Mouse (Mus musculus) midbrain, embryonic 12.5 days (tissue): ENCODE measurements around the gene Slc22a15. TPM values are rescaled to one million over a fixed set of nuclear protein-coding genes. Genes with fewer than 3 reads are reported as not detected.
"Not testable (repeated sequence)": the region's sequence is repeated elsewhere in the genome, so short reads cannot be mapped to it uniquely, and the experiment has no call there.

Source experiments
- ATAC-seq: fragments of 200-750 bp; cut with Nextera tagmentation; 2 replicates; pipeline ENCODE4 v1.8.0; 2017; ENCODE audit warnings: low read depth, moderate TSS enrichment, moderate library complexity; ENCODE audit not compliant: low FRiP score
- H3K27ac ChIP-seq: fragments of 300-500 bp; sonication (generic); replicated peaks from 2 replicates; pipeline ENCODE4 v1.5.1; 2016; ENCODE audit warnings: mild to moderate bottlenecking
- H3K27me3 ChIP-seq: fragments of 300-500 bp; sonication (generic); 2 replicates; pipeline ENCODE4 v1.6.1; 2016; ENCODE audit warnings: mild to moderate bottlenecking
- H3K36me3 ChIP-seq: fragments of 300-500 bp; sonication (generic); 2 replicates; pipeline ENCODE4 v1.6.1; 2016
- H3K4me1 ChIP-seq: fragments of 300-500 bp; sonication (generic); 2 replicates; pipeline ENCODE4 v1.6.1; 2016
- H3K4me2 ChIP-seq: fragments of 300-500 bp; sonication (generic); replicated peaks from 2 replicates; pipeline ENCODE4 v1.6.1; 2016; ENCODE audit warnings: mild to moderate bottlenecking, moderate library complexity
- H3K4me3 ChIP-seq: fragments of 300-500 bp; sonication (generic); 2 replicates; pipeline ENCODE4 v1.5.1; 2016; ENCODE audit warnings: mild to moderate bottlenecking
- H3K9ac ChIP-seq: fragments of 300-500 bp; sonication (generic); replicated peaks from 2 replicates; pipeline ENCODE4 v1.6.1; 2016; ENCODE audit warnings: mild to moderate bottlenecking, moderate library complexity
- H3K9me3 ChIP-seq: fragments of 300-500 bp; sonication (generic); 2 replicates; pipeline ENCODE4 v1.6.1; 2016; ENCODE audit warnings: mild to moderate bottlenecking
- WGBS: fragments of 180-500 bp; shearing (Covaris S2); methylation state at CpG from one replicate; pipeline ENCODE4 v1.1.7; 2016; 5-methylcytosine and 5-hydroxymethylcytosine counted together
- polyA plus RNA-seq: library from polyadenylated mRNA; unstranded; fragments of >200 nt; fragmentation: Nextera tagmentation; extraction: Ambion mirVana; gene quantifications from 2 replicates; pipeline ENCODE4 v1.2.1, GENCODE M21; 2016

Gene Slc22a15
- polyA plus RNA-seq, 1 experiment from 2014 or later = 8.2 TPM

GRCm38 (mm10) chr3:101829881-101830616 lies 94.2 kb downstream of the Slc22a15 start:
- peaks cover 2% of the 10 kb centered on the region; the same call in 1 of the 2 replicates for H3K4me1 ChIP-seq
- H3K27me3 ChIP-seq = 0 out of 2 replicates have a peak, but pooled peaks cover 7% of the 10 kb centered on the region
- no peak for ATAC-seq
- H3K9ac ChIP-seq = no peak overlapping the region
- no peaks in the 10 kb centered on the region for H3K36me3 ChIP-seq
- H3K27ac ChIP-seq = no peak overlapping the region
- H3K4me3 ChIP-seq = no peak overlapping the region
- H3K9me3 ChIP-seq = no peaks in the 10 kb centered on the region
- WGBS = 76% methylated on average over 10 of the region's 10 CpGs
- no peak overlapping the region for H3K4me2 ChIP-seq

DNA sequence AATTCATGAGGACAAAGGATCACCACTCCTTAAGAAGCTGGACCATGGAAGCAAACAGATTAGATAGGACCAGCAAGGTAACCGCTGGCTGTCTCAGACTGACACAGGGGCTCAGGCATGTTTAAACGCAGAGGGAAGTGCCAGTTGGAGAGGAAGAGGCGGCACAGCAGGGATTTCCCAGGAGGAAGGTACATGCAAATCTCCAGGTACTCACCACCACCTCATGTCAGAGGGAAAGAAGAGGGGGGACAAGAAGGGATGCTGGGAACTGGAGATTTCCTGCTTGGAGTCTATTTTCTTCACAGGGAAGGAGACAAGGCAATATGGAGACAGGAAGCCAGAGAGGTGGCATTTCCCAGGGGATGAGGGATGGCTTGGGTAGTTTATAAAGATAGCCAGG lies 95.7 kb downstream of the Slc22a15 start:
- Histone ChIP-seq H3K36me3 (no peaks in the 10 kb centered on the region), H3K27ac (no peak overlapping the region), H3K4me1 (peaks cover 2% of the 10 kb centered on the region; the same call in 1 of the 2 replicates), H3K4me2 (no peak overlapping the region), H3K9ac (no peak overlapping the region), H3K4me3 (no peak overlapping the region), H3K27me3 (0 out of 2 replicates have a peak, but pooled peaks cover 7% of the 10 kb centered on the region), H3K9me3 (no peaks in the 10 kb centered on the region)
- 43% methylated on average over 3 of the region's 3 CpGs for WGBS
- ATAC-seq = no peak

- Histone ChIP-seq H3K4me2 (no peak overlapping the region), H3K27ac (no peak overlapping the region), H3K4me1 (0 out of 2 replicates have a peak, but pooled peaks cover 2% of the 10 kb centered on the region), H3K9ac (no peak overlapping the region), H3K9me3 (no peaks in the 10 kb centered on the region), H3K27me3 (0 out of 2 replicates have a peak, but pooled peaks cover 7% of the 10 kb centered on the region), H3K4me3 (no peak overlapping the region), H3K36me3 (no peaks in the 10 kb centered on the region)
- WGBS = 88% methylated on average over 6 of the region's 6 CpGs
- ATAC-seq = no peak
Observed at GRCm38 (mm10) chr3:101827220-101827715, 97.0 kb downstream of the Slc22a15 start.

DNA sequence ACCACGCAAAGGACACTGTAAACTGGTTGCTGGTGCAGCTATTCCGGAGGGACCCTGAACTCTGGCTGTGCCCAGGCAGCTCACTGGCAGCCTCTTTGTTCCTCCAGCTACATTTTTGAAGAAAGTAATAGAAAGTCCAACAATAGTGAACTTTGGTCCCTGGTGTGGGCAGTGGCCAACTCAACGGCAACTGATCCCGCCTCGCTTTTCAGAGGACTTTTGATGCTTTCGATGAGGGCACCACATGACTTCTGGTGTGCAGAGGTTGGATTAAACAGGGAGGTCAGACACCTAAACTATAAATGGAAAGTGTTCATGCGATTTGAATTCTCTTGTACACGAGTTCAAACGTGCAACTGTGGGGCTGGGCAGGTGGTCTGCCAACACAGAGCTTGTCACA lies 99.9 kb downstream of the Slc22a15 start:
- H3K9ac ChIP-seq = no peak overlapping the region
- H3K4me2 ChIP-seq = no peak overlapping the region
- no peak overlapping the region for H3K4me3 ChIP-seq
- H3K27me3 ChIP-seq = no peaks in the 10 kb centered on the region
- no peak for ATAC-seq
- no peaks in the 10 kb centered on the region for H3K36me3 ChIP-seq
- no peak overlapping the region for H3K27ac ChIP-seq
- no peaks in the 10 kb centered on the region for H3K4me1 ChIP-seq
- no peaks in the 10 kb centered on the region for H3K9me3 ChIP-seq
- WGBS = 76% methylated on average over 9 of the region's 9 CpGs

GRCm38 (mm10) chr3:101822052-101822451 lies 102.2 kb downstream of the Slc22a15 start:
- no peak overlapping the region for H3K9ac ChIP-seq
- no peaks in the 10 kb centered on the region for H3K27me3 ChIP-seq
- H3K36me3 ChIP-seq = no peaks in the 10 kb centered on the region
- no peak for ATAC-seq
- H3K4me1 ChIP-seq = no peaks in the 10 kb centered on the region
- H3K27ac ChIP-seq = no peak overlapping the region
- H3K9me3 ChIP-seq = no peaks in the 10 kb centered on the region
- 75% methylated on average over 5 of the region's 5 CpGs for WGBS
- no peak overlapping the region for H3K4me3 ChIP-seq
- no peak overlapping the region for H3K4me2 ChIP-seq

- 73% methylated on average over 3 of the region's 3 CpGs for WGBS
Observed at GRCm38 (mm10) chr3:101820708-101821107, 103.5 kb downstream of the Slc22a15 start.

DNA sequence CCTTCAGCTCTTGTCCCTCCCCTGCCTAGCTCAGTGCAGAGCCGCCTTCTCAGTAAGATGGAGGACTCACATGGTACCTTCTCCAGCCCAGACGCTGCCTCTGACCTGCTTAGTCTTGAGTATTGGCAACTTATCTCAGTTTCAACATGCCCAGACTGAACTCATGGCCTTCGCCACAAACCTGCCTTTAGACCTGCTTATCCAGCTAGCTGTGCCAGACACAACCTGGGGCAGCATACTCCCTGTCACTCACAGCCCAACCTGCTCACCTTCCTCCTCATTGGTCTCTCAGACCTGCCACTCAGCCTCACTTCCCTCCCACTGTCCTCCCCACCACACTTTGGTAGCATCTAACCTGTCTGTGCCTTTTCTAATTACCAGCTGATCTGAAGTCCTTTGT lies 108.2 kb downstream of the Slc22a15 start:
- Histone ChIP-seq H3K27me3 (no peaks in the 10 kb centered on the region), H3K9me3 (no peaks in the 10 kb centered on the region), H3K9ac (no peak overlapping the region), H3K36me3 (no peaks in the 10 kb centered on the region), H3K4me3 (no peak overlapping the region), H3K4me1 (no peaks in the 10 kb centered on the region), H3K4me2 (no peak overlapping the region), H3K27ac (no peak overlapping the region)
- ATAC-seq = no peak
- 86% methylated on average over 3 of the region's 3 CpGs for WGBS

More at GRCm38 (mm10) chr3:101820708-101821107, 103.5 kb downstream of the Slc22a15 start:
- not testable (repeated sequence) for H3K4me3 ChIP-seq, H3K4me2 ChIP-seq, H3K36me3 ChIP-seq, H3K27me3 ChIP-seq, H3K27ac ChIP-seq, ATAC-seq, H3K4me1 ChIP-seq, H3K9ac ChIP-seq, H3K9me3 ChIP-seq

DNA sequence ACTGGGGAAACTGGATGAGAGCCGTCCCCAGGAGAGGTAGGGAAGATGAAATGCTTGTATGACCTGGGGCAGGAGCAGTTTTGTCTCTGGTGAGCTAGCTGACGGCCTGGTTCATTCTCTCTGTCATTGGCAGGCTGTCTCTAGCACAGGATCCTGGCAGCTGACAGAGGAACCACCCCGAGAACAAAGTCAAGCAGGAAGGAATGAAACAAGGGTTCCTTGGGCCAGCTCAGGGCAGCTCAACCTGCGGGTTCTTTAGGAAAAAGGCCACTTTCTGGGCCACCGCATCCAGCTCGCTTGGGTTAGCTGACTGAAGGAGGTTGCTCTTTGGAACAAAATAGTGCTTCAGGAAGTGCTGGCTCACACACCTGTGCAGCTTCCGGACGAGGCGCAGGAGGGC lies 109.5 kb downstream of the Slc22a15 start:
- Histone ChIP-seq H3K9me3 (no peaks in the 10 kb centered on the region), H3K4me2 (no peak overlapping the region), H3K27me3 (no peaks in the 10 kb centered on the region), H3K36me3 (no peaks in the 10 kb centered on the region), H3K27ac (no peak overlapping the region), H3K4me3 (no peak overlapping the region), H3K9ac (no peak overlapping the region), H3K4me1 (no peaks in the 10 kb centered on the region)
- ATAC-seq = no peak
- 86% methylated on average over 9 of the region's 9 CpGs for WGBS

- no peaks in the 10 kb centered on the region for H3K27me3 ChIP-seq
- no peak overlapping the region for H3K4me3 ChIP-seq
- H3K4me2 ChIP-seq = no peak overlapping the region
- WGBS = 58% methylated on average over 10 of the region's 10 CpGs
- no peaks in the 10 kb centered on the region for H3K36me3 ChIP-seq
- no peak overlapping the region for H3K9ac ChIP-seq
- H3K4me1 ChIP-seq = no peaks in the 10 kb centered on the region
- peak; percentile 73 for ATAC-seq
- no peak overlapping the region for H3K27ac ChIP-seq
- no peaks in the 10 kb centered on the region for H3K9me3 ChIP-seq
Observed at GRCm38 (mm10) chr3:101812341-101812962, 111.8 kb downstream of the Slc22a15 start.

- Histone ChIP-seq H3K27ac (no peak overlapping the region), H3K36me3 (no peaks in the 10 kb centered on the region), H3K4me1 (no peaks in the 10 kb centered on the region), H3K4me2 (no peak overlapping the region), H3K27me3 (peaks cover 3% of the 10 kb centered on the region; the same call in 1 of the 2 replicates), H3K9me3 (no peaks in the 10 kb centered on the region), H3K4me3 (no peak overlapping the region), H3K9ac (no peak overlapping the region)
- 74% methylated on average over 4 of the region's 4 CpGs for WGBS
- 0 out of 2 replicates have a peak, but pooled peaks have one; percentile 12 for ATAC-seq
Observed at GRCm38 (mm10) chr3:101811931-101812330, 112.3 kb downstream of the Slc22a15 start.

DNA sequence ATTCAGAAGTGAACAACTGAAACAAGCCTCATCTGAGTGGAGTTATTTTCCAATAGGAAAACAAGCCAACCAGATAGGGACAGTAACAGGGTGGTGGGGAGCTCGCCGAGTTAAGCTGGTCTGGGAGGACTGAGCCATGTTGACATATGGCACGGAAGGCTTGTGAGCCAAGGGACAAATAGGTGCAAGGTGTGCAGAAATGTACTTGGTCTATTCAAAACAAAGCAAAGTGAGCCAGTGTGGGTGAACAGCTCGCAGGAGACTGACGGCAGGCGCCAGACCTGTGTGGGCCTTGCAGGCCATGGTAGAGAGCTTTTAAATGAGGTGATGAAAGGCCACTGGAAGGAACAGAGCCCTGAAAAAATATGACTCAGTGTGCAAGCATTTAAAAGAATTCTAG lies 116.6 kb downstream of the Slc22a15 start:
- peaks cover 16% of the 10 kb centered on the region for H3K4me1 ChIP-seq
- H3K27me3 ChIP-seq = peaks cover 18% of the 10 kb centered on the region; the same call in 1 of the 2 replicates
- no peak overlapping the region for H3K27ac ChIP-seq
- H3K4me2 ChIP-seq = no peak overlapping the region
- no peaks in the 10 kb centered on the region for H3K9me3 ChIP-seq
- no peak overlapping the region for H3K9ac ChIP-seq
- 92% methylated on average over 6 of the region's 6 CpGs for WGBS
- no peaks in the 10 kb centered on the region for H3K36me3 ChIP-seq
- H3K4me3 ChIP-seq = no peak overlapping the region
- no peak for ATAC-seq

DNA sequence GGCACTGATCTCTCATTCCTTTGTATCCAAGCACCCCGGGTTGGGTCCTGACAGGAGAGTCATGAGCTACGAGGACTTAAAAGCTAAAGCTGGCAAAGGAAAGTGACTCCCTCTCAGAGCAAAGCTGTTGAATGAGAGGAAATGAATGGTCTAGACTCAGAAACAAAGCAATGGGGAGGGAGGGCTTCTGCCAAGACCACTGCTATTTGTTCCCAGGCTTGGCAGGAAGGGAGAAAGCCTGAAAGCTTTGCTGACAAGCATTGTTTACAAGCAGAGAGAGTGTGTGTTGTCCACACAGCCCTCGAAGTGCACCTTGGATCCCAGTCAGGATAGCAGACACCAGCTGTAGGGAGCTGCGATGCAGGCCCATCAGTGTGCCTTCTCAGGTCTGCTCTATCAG lies 117.3 kb downstream of the Slc22a15 start:
- WGBS = 39% methylated on average over 4 of the region's 4 CpGs

More for the DNA sequence above, 117.3 kb downstream of the Slc22a15 start:
- Histone ChIP-seq H3K27ac (no peak overlapping the region), H3K27me3 (peaks cover 23% of the 10 kb centered on the region; the same call in 1 of the 2 replicates), H3K9me3 (no peaks in the 10 kb centered on the region), H3K36me3 (no peaks in the 10 kb centered on the region), H3K4me1 (peaks cover 16% of the 10 kb centered on the region), H3K4me3 (no peak overlapping the region), H3K4me2 (no peak overlapping the region), H3K9ac (no peak overlapping the region)
- ATAC-seq = no peak
